Mouse (Mus musculus): Measurements from ENCODE around the gene Vcam1. TPM values are rescaled to one million over a fixed set of nuclear protein-coding genes. Genes with fewer than 3 reads are reported as not detected.

Gene Vcam1
- polyA plus RNA-seq, 1 experiment from 2014 or later: 27.9 TPM

GRCm38 (mm10) chr3:116141226-116141625 lies 11.7 kb upstream of the Vcam1 start:
- 92% methylated on average over 3 of the region's 3 CpGs for WGBS
- H3K9ac ChIP-seq: no peak overlapping the region
- no peaks in the 10 kb centered on the region for H3K27me3 ChIP-seq
- no peak overlapping the region for H3K27ac ChIP-seq (replicated peaks)
- no peak overlapping the region for H3K4me2 ChIP-seq
- H3K9me3 ChIP-seq: no peaks in the 10 kb centered on the region
- no peak for ATAC-seq (ENCODE audit: low read depth)
- H3K4me1 ChIP-seq (replicated peaks): no peaks in the 10 kb centered on the region
- H3K4me3 ChIP-seq: no peak overlapping the region
- no peaks in the 10 kb centered on the region for H3K36me3 ChIP-seq

- no peak for ATAC-seq (ENCODE audit: low read depth)
- WGBS: 84% methylated on average over 5 of the region's 5 CpGs
- Histone ChIP-seq H3K27me3 (no peaks in the 10 kb centered on the region), H3K4me2 (no peak overlapping the region), H3K4me3 (no peak overlapping the region), H3K9me3 (no peaks in the 10 kb centered on the region), H3K4me1 (replicated peaks) (no peaks in the 10 kb centered on the region), H3K27ac (replicated peaks) (no peak overlapping the region), H3K36me3 (no peaks in the 10 kb centered on the region), H3K9ac (no peak overlapping the region)
Measured at GRCm38 (mm10) chr3:116139000-116139399, 9.5 kb upstream of the Vcam1 start.

GRCm38 (mm10) chr3:116138081-116138480 lies 8.6 kb upstream of the Vcam1 start:
- ATAC-seq (ENCODE audit: low read depth): no peak
- H3K27me3 ChIP-seq: no peaks in the 10 kb centered on the region

GRCm38 (mm10) chr3:116133363-116133762 lies 3.9 kb upstream of the Vcam1 start:
- 0 out of 2 replicates have a peak, but pooled peaks cover 6% of the 10 kb centered on the region for H3K4me1 ChIP-seq (replicated peaks)
- ATAC-seq (ENCODE audit: low read depth): no peak
- 78% methylated on average over 5 of the region's 5 CpGs for WGBS

More at GRCm38 (mm10) chr3:116138081-116138480, 8.6 kb upstream of the Vcam1 start:
- no peak overlapping the region for H3K4me3 ChIP-seq
- no peak overlapping the region for H3K9ac ChIP-seq
- H3K9me3 ChIP-seq: no peaks in the 10 kb centered on the region
- H3K27ac ChIP-seq (replicated peaks): no peak overlapping the region
- no peaks in the 10 kb centered on the region for H3K4me1 ChIP-seq (replicated peaks)
- H3K4me2 ChIP-seq: no peak overlapping the region
- 91% methylated on average over 5 of the region's 5 CpGs for WGBS
- H3K36me3 ChIP-seq: no peaks in the 10 kb centered on the region

GRCm38 (mm10) chr3:116130711-116131110 lies 1.2 kb upstream of the Vcam1 start:
- Histone ChIP-seq H3K4me1 (replicated peaks) (peaks cover 22% of the 10 kb centered on the region), H3K36me3 (no peaks in the 10 kb centered on the region), H3K4me3 (no peak overlapping the region), H3K9me3 (no peaks in the 10 kb centered on the region), H3K9ac (no peak overlapping the region), H3K4me2 (no peak overlapping the region), H3K27me3 (no peaks in the 10 kb centered on the region), H3K27ac (replicated peaks) (no peak overlapping the region)
- 84% methylated on average over 3 of the region's 3 CpGs for WGBS
- ATAC-seq (ENCODE audit: low read depth): no peak

More at GRCm38 (mm10) chr3:116133363-116133762, 3.9 kb upstream of the Vcam1 start:
- Histone ChIP-seq H3K4me2 (no peak overlapping the region), H3K27me3 (no peaks in the 10 kb centered on the region), H3K9me3 (no peaks in the 10 kb centered on the region), H3K4me3 (no peak overlapping the region), H3K9ac (no peak overlapping the region), H3K27ac (replicated peaks) (no peak overlapping the region), H3K36me3 (no peaks in the 10 kb centered on the region)

GRCm38 (mm10) chr3:116129841-116130595 lies 530 bp upstream of the Vcam1 start:
- H3K9me3 ChIP-seq: no peaks in the 10 kb centered on the region
- no peak overlapping the region for H3K9ac ChIP-seq
- H3K4me3 ChIP-seq: no peak overlapping the region
- peak overlapping the region; percentile 47; the same call in 1 of the 2 replicates for H3K4me2 ChIP-seq
- H3K4me1 ChIP-seq (replicated peaks): peaks cover 22% of the 10 kb centered on the region
- ATAC-seq (ENCODE audit: low read depth): no peak
- 52% methylated on average over 4 of the region's 4 CpGs for WGBS
- no peaks in the 10 kb centered on the region for H3K36me3 ChIP-seq
- no peaks in the 10 kb centered on the region for H3K27me3 ChIP-seq
- H3K27ac ChIP-seq (replicated peaks): no peak overlapping the region

GRCm38 (mm10) chr3:116128311-116129204 lies 930 bp downstream of the Vcam1 start:
- Histone ChIP-seq H3K27me3 (no peaks in the 10 kb centered on the region), H3K36me3 (no peaks in the 10 kb centered on the region), H3K9ac (peak overlapping the region; percentile 56), H3K9me3 (no peaks in the 10 kb centered on the region), H3K4me1 (replicated peaks) (peaks cover 22% of the 10 kb centered on the region), H3K4me3 (peak overlapping the region; percentile 35), H3K4me2 (peak overlapping the region; percentile 47), H3K27ac (replicated peaks) (peak overlapping the region; percentile 70)
- no peak; the same call in 1 of the 2 replicates for ATAC-seq (ENCODE audit: low read depth)
- 53% methylated on average over 18 of the region's 18 CpGs for WGBS

- WGBS: 63% methylated on average over 3 of the region's 3 CpGs
- Histone ChIP-seq H3K27ac (replicated peaks) (no peak overlapping the region), H3K4me3 (peak overlapping the region; percentile 35), H3K36me3 (no peaks in the 10 kb centered on the region), H3K9me3 (no peaks in the 10 kb centered on the region), H3K4me1 (replicated peaks) (peaks cover 22% of the 10 kb centered on the region), H3K27me3 (no peaks in the 10 kb centered on the region), H3K4me2 (peak overlapping the region; percentile 47), H3K9ac (0 out of 2 replicates have a peak overlapping the region, but pooled peaks have one; percentile 43)
- ATAC-seq (ENCODE audit: low read depth): no peak
Measured at GRCm38 (mm10) chr3:116127836-116128235, 1.7 kb downstream of the Vcam1 start.

GRCm38 (mm10) chr3:116127281-116127680 lies 2.2 kb downstream of the Vcam1 start:
- WGBS: 32% methylated on average over 2 of the region's 2 CpGs
- no peaks in the 10 kb centered on the region for H3K9me3 ChIP-seq
- peak overlapping the region; percentile 47 for H3K4me2 ChIP-seq
- peaks cover 22% of the 10 kb centered on the region for H3K4me1 ChIP-seq (replicated peaks)
- no peak; the same call in 1 of the 2 replicates for ATAC-seq (ENCODE audit: low read depth)
- peak overlapping the region; percentile 8; the same call in 1 of the 2 replicates for H3K9ac ChIP-seq
- H3K27me3 ChIP-seq: no peaks in the 10 kb centered on the region
- no peaks in the 10 kb centered on the region for H3K36me3 ChIP-seq
- H3K4me3 ChIP-seq: peak overlapping the region; percentile 35
- 0 out of 2 replicates have a peak overlapping the region, but pooled peaks have one; percentile 18 for H3K27ac ChIP-seq (replicated peaks)

- ATAC-seq (ENCODE audit: low read depth): peak; percentile 55; the same call in 1 of the 2 replicates
- H3K27ac ChIP-seq (replicated peaks): peak overlapping the region; percentile 35; the same call in 1 of the 2 replicates
- H3K9me3 ChIP-seq: no peaks in the 10 kb centered on the region
- H3K4me2 ChIP-seq: peak overlapping the region; percentile 47
- no peaks in the 10 kb centered on the region for H3K27me3 ChIP-seq
- H3K4me3 ChIP-seq: peak overlapping the region; percentile 35
- H3K9ac ChIP-seq: peak overlapping the region; percentile 8; the same call in 1 of the 2 replicates
- WGBS: 38% methylated on average over 7 of the region's 7 CpGs
- H3K36me3 ChIP-seq: no peaks in the 10 kb centered on the region
- peaks cover 22% of the 10 kb centered on the region for H3K4me1 ChIP-seq (replicated peaks)
Measured at GRCm38 (mm10) chr3:116126508-116127190, 2.8 kb downstream of the Vcam1 start.

GRCm38 (mm10) chr3:116126070-116126469 lies 3.4 kb downstream of the Vcam1 start:
- Histone ChIP-seq H3K4me2 (peak overlapping the region; percentile 47), H3K27me3 (no peaks in the 10 kb centered on the region), H3K27ac (replicated peaks) (no peak overlapping the region), H3K4me3 (peak overlapping the region; percentile 35), H3K36me3 (no peaks in the 10 kb centered on the region), H3K4me1 (replicated peaks) (peaks cover 22% of the 10 kb centered on the region), H3K9me3 (no peaks in the 10 kb centered on the region), H3K9ac (no peak overlapping the region)
- peak; percentile 14; the same call in 1 of the 2 replicates for ATAC-seq (ENCODE audit: low read depth)
- WGBS: 16% methylated on average over 4 of the region's 4 CpGs

Measured in neural tube, embryonic 13.5 days (tissue).